In genomic region chr2:26753357-26753756, GRCm38 (mm10) we compare ENCODE assay signal across 20 mouse cellular contexts.
"Had no signal": no experiment of that assay in that cellular context is flagged by ENCODE, and none has a peak within 500 bp of the region (broad histone marks: within the 10 kb centered on the region; RNA-seq: fewer than 3 reads in every experiment).

No protein-coding gene starts in this region.

- DNase-seq: kidney, adult 9 months; kidney, postnatal 14 days; layer of hippocampus, adult 9-11 months; layer of hippocampus, postnatal 36 days; liver, embryonic 13.5 days; lung, adult 2 months; lung, postnatal 14 days; lung, postnatal 4 days; midbrain, embryonic 14.5 days; right cerebral cortex, adult 18-20 months; right cerebral cortex, postnatal 14 days; right cerebral cortex, postnatal 4 days; thymus, adult 18-20 months; thymus, postnatal 14 days had no signal

- H3K9ac ChIP-seq: liver, embryonic 13.5 days; neural tube, embryonic 12.5 days; neural tube, embryonic 15.5 days; stomach, embryonic 15.5 days had no signal

- H3K4me1 ChIP-seq: liver, embryonic 13.5 days; neural tube, embryonic 12.5 days; neural tube, embryonic 15.5 days; stomach, embryonic 15.5 days had no signal

- H3K4me2 ChIP-seq: liver, embryonic 13.5 days; midbrain, embryonic 11.5 days; neural tube, embryonic 12.5 days; neural tube, embryonic 15.5 days; stomach, embryonic 15.5 days had no signal

- H3K27ac ChIP-seq: layer of hippocampus, adult 2 months; left cerebral cortex, adult 2 months; liver, embryonic 13.5 days; neural tube, embryonic 12.5 days; neural tube, embryonic 15.5 days; stomach, embryonic 15.5 days had no signal

- H3K9me3 ChIP-seq: liver, embryonic 13.5 days; neural tube, embryonic 12.5 days; neural tube, embryonic 15.5 days; stomach, embryonic 15.5 days had no signal

- H3K36me3 ChIP-seq: liver, embryonic 13.5 days; neural tube, embryonic 12.5 days; neural tube, embryonic 15.5 days; stomach, embryonic 15.5 days had no signal

- H3K4me3 ChIP-seq: layer of hippocampus, adult 2 months; left cerebral cortex, adult 2 months; liver, embryonic 13.5 days; neural tube, embryonic 12.5 days; neural tube, embryonic 15.5 days; stomach, embryonic 15.5 days had no signal

- H3K27me3 ChIP-seq: liver, embryonic 13.5 days; neural tube, embryonic 12.5 days; neural tube, embryonic 15.5 days; stomach, embryonic 15.5 days had no signal
